Mouse (Mus musculus) monocyte, adult 5-6 weeks (primary cell): ENCODE measurements at regions not wholly inside any gene's neighbourhood (a gene's known extent, or its start where the extent isn't known, plus 50 kb on each side); places are given as distances from the start of the nearest gene placed in this dataset.

Experiments
- ATAC-seq: fragments of 153-309, 156-312 bp; replicated peaks from 2 replicates; pipeline ENCODE4 v1.8.0; 2017; ENCODE audit warnings: mild to moderate bottlenecking; ENCODE audit not compliant: low TSS enrichment, insufficient number of reproducible peaks, severe bottlenecking, poor library complexity, low FRiP score

GRCm38 (mm10) chr19:15366951-15367350 lies 580.2 kb downstream of the Psat1 start:
- ATAC-seq = no peak

- ATAC-seq = no peak
Observed at GRCm38 (mm10) chr19:15357181-15357580, 590.0 kb downstream of the Psat1 start.

- no peak for ATAC-seq
Observed at GRCm38 (mm10) chr19:15348356-15348755, 598.8 kb downstream of the Psat1 start.

GRCm38 (mm10) chr19:15342229-15342628 lies 604.9 kb downstream of the Psat1 start:
- no peak for ATAC-seq

- ATAC-seq = no peak
Observed at GRCm38 (mm10) chr19:15340305-15340983, 606.7 kb downstream of the Psat1 start.

- ATAC-seq = no peak
Observed at GRCm38 (mm10) chr19:15339979-15340304, 607.2 kb downstream of the Psat1 start.

- ATAC-seq = no peak
Observed at GRCm38 (mm10) chr19:15330155-15330554, 617.0 kb downstream of the Psat1 start.

- no peak for ATAC-seq
Observed at GRCm38 (mm10) chr19:15299474-15299873, 647.7 kb downstream of the Psat1 start.

GRCm38 (mm10) chr19:15285016-15285415 lies 662.1 kb downstream of the Psat1 start:
- no peak for ATAC-seq

GRCm38 (mm10) chr19:15242781-15243180 lies 644.9 kb upstream of the Tle4 start:
- no peak for ATAC-seq

- no peak for ATAC-seq
Observed at GRCm38 (mm10) chr19:15230129-15230927, 632.5 kb upstream of the Tle4 start.

- no peak for ATAC-seq
Observed at GRCm38 (mm10) chr19:15217387-15217786, 619.5 kb upstream of the Tle4 start.

GRCm38 (mm10) chr19:15214651-15215050 lies 616.8 kb upstream of the Tle4 start:
- ATAC-seq = no peak

GRCm38 (mm10) chr19:15212881-15213280 lies 615.0 kb upstream of the Tle4 start:
- ATAC-seq = no peak

GRCm38 (mm10) chr19:15203039-15203438 lies 605.2 kb upstream of the Tle4 start:
- ATAC-seq = no peak

GRCm38 (mm10) chr19:15201262-15201661 lies 603.4 kb upstream of the Tle4 start:
- no peak for ATAC-seq

GRCm38 (mm10) chr19:15200792-15201191 lies 602.9 kb upstream of the Tle4 start:
- ATAC-seq = no peak

- ATAC-seq = no peak
Observed at GRCm38 (mm10) chr19:15200361-15200760, 602.5 kb upstream of the Tle4 start.

- ATAC-seq = no peak
Observed at GRCm38 (mm10) chr19:15199692-15200091, 601.8 kb upstream of the Tle4 start.

- no peak for ATAC-seq
Observed at GRCm38 (mm10) chr19:15175221-15175620, 577.4 kb upstream of the Tle4 start.
